Mouse (Mus musculus) embryonic facial prominence, embryonic 12.5 days (tissue): ENCODE measurements around the gene Tmem150c. TPM values are rescaled to one million over a fixed set of nuclear protein-coding genes. Genes with fewer than 3 reads are reported as not detected.

ENCODE experiments used
- ATAC-seq: fragments of 200-750 bp; cut with Nextera tagmentation; 2 replicates; pipeline ENCODE4 v1.8.0; 2017; ENCODE audit not compliant: insufficient number of reproducible peaks, insufficient read depth, low FRiP score, low TSS enrichment
- H3K27ac ChIP-seq: fragments of 300-500 bp; sonication (generic); 2 replicates; pipeline ENCODE4 v1.5.1; 2016; ENCODE audit warnings: mild to moderate bottlenecking
- H3K27me3 ChIP-seq: fragments of 300-500 bp; sonication (generic); 2 replicates; pipeline ENCODE4 v1.6.1; 2016; ENCODE audit warnings: mild to moderate bottlenecking, moderate library complexity
- H3K36me3 ChIP-seq: fragments of 300-500 bp; sonication (generic); 2 replicates; pipeline ENCODE4 v1.6.1; 2016; ENCODE audit warnings: mild to moderate bottlenecking
- H3K4me1 ChIP-seq: fragments of 300-500 bp; sonication (generic); 2 replicates; pipeline ENCODE4 v1.6.1; 2016
- H3K4me2 ChIP-seq: fragments of 300-500 bp; sonication (generic); replicated peaks from 2 replicates; pipeline ENCODE4 v1.6.1; 2016; ENCODE audit warnings: mild to moderate bottlenecking, moderate library complexity
- H3K4me3 ChIP-seq: fragments of 300-500 bp; sonication (generic); 2 replicates; pipeline ENCODE4 v1.5.1; 2016; ENCODE audit warnings: mild to moderate bottlenecking
- H3K9ac ChIP-seq: fragments of 300-500 bp; sonication (generic); 2 replicates; pipeline ENCODE4 v1.6.1; 2016; ENCODE audit warnings: mild to moderate bottlenecking, moderate library complexity
- H3K9me3 ChIP-seq: fragments of 300-500 bp; sonication (generic); 2 replicates; pipeline ENCODE4 v1.6.1; 2016; ENCODE audit warnings: mild to moderate bottlenecking, moderate library complexity
- WGBS: fragments of 180-500 bp; shearing (Covaris S2); methylation state at CpG from one replicate; pipeline ENCODE4 v1.1.7; 2016; 5-methylcytosine and 5-hydroxymethylcytosine counted together
- polyA plus RNA-seq: library from polyadenylated mRNA; unstranded; fragments of >200 nt; fragmentation: Nextera tagmentation; extraction: Ambion mirVana; gene quantifications from 2 replicates; pipeline ENCODE4 v1.2.1, GENCODE M21; 2016

The Tmem150c gene
- polyA plus RNA-seq, 1 experiment from 2014 or later: 1.9 TPM

GRCm38 (mm10) chr5:100123283-100123682 lies 36.3 kb downstream of the Tmem150c start:
- H3K4me3 ChIP-seq: no peak overlapping the region
- H3K9ac ChIP-seq: no peak overlapping the region
- peaks cover 16% of the 10 kb centered on the region for H3K27me3 ChIP-seq
- peaks cover 3% of the 10 kb centered on the region for H3K4me1 ChIP-seq
- no peak overlapping the region for H3K27ac ChIP-seq
- no peaks in the 10 kb centered on the region for H3K36me3 ChIP-seq
- H3K9me3 ChIP-seq: no peaks in the 10 kb centered on the region
- no peak for ATAC-seq
- WGBS: 68% methylated on average over 7 of the region's 7 CpGs
- no peak overlapping the region for H3K4me2 ChIP-seq

- 26% methylated on average over 7 of the region's 7 CpGs for WGBS
- H3K27ac ChIP-seq: no peak overlapping the region
- no peak overlapping the region for H3K9ac ChIP-seq
These were observed 38.4 kb downstream of the Tmem150c start for GRCm38 (mm10) chr5:100121170-100121569.

GRCm38 (mm10) chr5:100120711-100121141 lies 38.9 kb downstream of the Tmem150c start:
- Histone ChIP-seq H3K9ac (no peak overlapping the region), H3K4me1 (peaks cover 3% of the 10 kb centered on the region), H3K4me2 (peak overlapping the region; percentile 41), H3K4me3 (peak overlapping the region; percentile 22), H3K27ac (no peak overlapping the region), H3K36me3 (no peaks in the 10 kb centered on the region), H3K9me3 (no peaks in the 10 kb centered on the region), H3K27me3 (peaks cover 16% of the 10 kb centered on the region)
- ATAC-seq: peak; percentile 38; the same call in 1 of the 2 replicates
- 3% methylated on average over 20 of the region's 20 CpGs for WGBS

More at GRCm38 (mm10) chr5:100121170-100121569, 38.4 kb downstream of the Tmem150c start:
- H3K4me1 ChIP-seq: peaks cover 3% of the 10 kb centered on the region
- peaks cover 16% of the 10 kb centered on the region for H3K27me3 ChIP-seq
- peak; percentile 37; the same call in 1 of the 2 replicates for ATAC-seq
- H3K9me3 ChIP-seq: no peaks in the 10 kb centered on the region
- H3K4me2 ChIP-seq: peak overlapping the region; percentile 41
- no peaks in the 10 kb centered on the region for H3K36me3 ChIP-seq
- H3K4me3 ChIP-seq: peak overlapping the region; percentile 22

GRCm38 (mm10) chr5:100119331-100119730 lies 40.3 kb downstream of the Tmem150c start:
- no peaks in the 10 kb centered on the region for H3K9me3 ChIP-seq
- WGBS: 48% methylated on average over 8 of the region's 8 CpGs

GRCm38 (mm10) chr5:100113403-100113802 lies 46.2 kb downstream of the Tmem150c start:
- WGBS: 65% methylated on average over 5 of the region's 5 CpGs
- Histone ChIP-seq H3K4me3 (no peak overlapping the region), H3K9me3 (no peaks in the 10 kb centered on the region), H3K9ac (no peak overlapping the region), H3K36me3 (no peaks in the 10 kb centered on the region), H3K27ac (no peak overlapping the region), H3K4me1 (no peaks in the 10 kb centered on the region), H3K27me3 (peaks cover under 1% of the 10 kb centered on the region; the same call in 1 of the 2 replicates), H3K4me2 (no peak overlapping the region)
- no peak for ATAC-seq

More at GRCm38 (mm10) chr5:100119331-100119730, 40.3 kb downstream of the Tmem150c start:
- H3K27me3 ChIP-seq: peaks cover 16% of the 10 kb centered on the region
- H3K4me1 ChIP-seq: peaks cover 3% of the 10 kb centered on the region
- H3K27ac ChIP-seq: no peak overlapping the region
- ATAC-seq: no peak
- no peak overlapping the region for H3K9ac ChIP-seq
- no peak overlapping the region for H3K4me2 ChIP-seq
- H3K36me3 ChIP-seq: no peaks in the 10 kb centered on the region
- no peak overlapping the region for H3K4me3 ChIP-seq

- no peaks in the 10 kb centered on the region for H3K36me3 ChIP-seq
- no peak overlapping the region for H3K9ac ChIP-seq
- no peak overlapping the region for H3K27ac ChIP-seq
- no peak for ATAC-seq
- H3K9me3 ChIP-seq: no peaks in the 10 kb centered on the region
- H3K4me3 ChIP-seq: no peak overlapping the region
- H3K4me1 ChIP-seq: no peaks in the 10 kb centered on the region
- 65% methylated on average over 3 of the region's 3 CpGs for WGBS
- no peak overlapping the region for H3K4me2 ChIP-seq
- H3K27me3 ChIP-seq: no peaks in the 10 kb centered on the region; the same call in 1 of the 2 replicates
These were observed 49.0 kb downstream of the Tmem150c start for GRCm38 (mm10) chr5:100110581-100110980.

GRCm38 (mm10) chr5:100109543-100110282 lies 49.9 kb downstream of the Tmem150c start:
- Histone ChIP-seq H3K4me1 (no peaks in the 10 kb centered on the region), H3K9me3 (no peaks in the 10 kb centered on the region), H3K27ac (no peak overlapping the region), H3K4me3 (no peak overlapping the region), H3K9ac (no peak overlapping the region), H3K27me3 (no peaks in the 10 kb centered on the region; the same call in 1 of the 2 replicates), H3K4me2 (no peak overlapping the region), H3K36me3 (no peaks in the 10 kb centered on the region)
- no peak for ATAC-seq
- 54% methylated on average over 7 of the region's 7 CpGs for WGBS

GRCm38 (mm10) chr5:100108866-100109265 lies 50.7 kb downstream of the Tmem150c start:
- H3K36me3 ChIP-seq: no peaks in the 10 kb centered on the region
- H3K4me1 ChIP-seq: no peaks in the 10 kb centered on the region
- no peak overlapping the region for H3K4me2 ChIP-seq
- no peaks in the 10 kb centered on the region for H3K9me3 ChIP-seq
- WGBS: 79% methylated on average over 9 of the region's 9 CpGs
- H3K4me3 ChIP-seq: no peak overlapping the region
- no peak for ATAC-seq
- H3K27me3 ChIP-seq: no peaks in the 10 kb centered on the region
- no peak overlapping the region for H3K27ac ChIP-seq
- no peak overlapping the region for H3K9ac ChIP-seq

- no peak for ATAC-seq
- WGBS: 100% methylated on average over 1 of the region's 1 CpGs
- Histone ChIP-seq H3K4me3 (no peak overlapping the region), H3K36me3 (no peaks in the 10 kb centered on the region), H3K9me3 (no peaks in the 10 kb centered on the region), H3K27me3 (no peaks in the 10 kb centered on the region), H3K9ac (no peak overlapping the region), H3K4me1 (no peaks in the 10 kb centered on the region), H3K27ac (no peak overlapping the region), H3K4me2 (no peak overlapping the region)
These were observed 57.2 kb downstream of the Tmem150c start for GRCm38 (mm10) chr5:100102395-100102794.

GRCm38 (mm10) chr5:100097967-100098366 lies 61.6 kb downstream of the Tmem150c start:
- 97% methylated on average over 4 of the region's 4 CpGs for WGBS
- no peaks in the 10 kb centered on the region for H3K36me3 ChIP-seq

GRCm38 (mm10) chr5:100096955-100097354 lies 62.7 kb downstream of the Tmem150c start:
- Histone ChIP-seq H3K36me3 (no peaks in the 10 kb centered on the region), H3K9me3 (no peaks in the 10 kb centered on the region), H3K4me2 (no peak overlapping the region), H3K9ac (no peak overlapping the region), H3K27me3 (no peaks in the 10 kb centered on the region), H3K4me3 (no peak overlapping the region), H3K4me1 (peaks cover 1% of the 10 kb centered on the region; the same call in 1 of the 2 replicates), H3K27ac (no peak overlapping the region)
- WGBS: 62% methylated on average over 5 of the region's 5 CpGs
- ATAC-seq: no peak

More at GRCm38 (mm10) chr5:100097967-100098366, 61.6 kb downstream of the Tmem150c start:
- Histone ChIP-seq H3K4me3 (no peak overlapping the region), H3K27me3 (no peaks in the 10 kb centered on the region), H3K4me1 (no peaks in the 10 kb centered on the region), H3K4me2 (no peak overlapping the region), H3K9me3 (no peaks in the 10 kb centered on the region), H3K27ac (no peak overlapping the region), H3K9ac (no peak overlapping the region)
- no peak for ATAC-seq

- Histone ChIP-seq H3K27ac (no peak overlapping the region), H3K4me2 (peak overlapping the region; percentile 38), H3K4me3 (no peak overlapping the region), H3K9me3 (no peaks in the 10 kb centered on the region), H3K4me1 (peaks cover 10% of the 10 kb centered on the region; the same call in 1 of the 2 replicates), H3K9ac (no peak overlapping the region), H3K36me3 (no peaks in the 10 kb centered on the region), H3K27me3 (no peaks in the 10 kb centered on the region)
- WGBS: 7% methylated on average over 17 of the region's 17 CpGs
- peak; percentile 87 for ATAC-seq
These were observed 68.0 kb downstream of the Tmem150c start for GRCm38 (mm10) chr5:100091602-100092001.
